Mouse (Mus musculus): Measurements from ENCODE around the gene Ntn1.

Ntn1 gene

DNA sequence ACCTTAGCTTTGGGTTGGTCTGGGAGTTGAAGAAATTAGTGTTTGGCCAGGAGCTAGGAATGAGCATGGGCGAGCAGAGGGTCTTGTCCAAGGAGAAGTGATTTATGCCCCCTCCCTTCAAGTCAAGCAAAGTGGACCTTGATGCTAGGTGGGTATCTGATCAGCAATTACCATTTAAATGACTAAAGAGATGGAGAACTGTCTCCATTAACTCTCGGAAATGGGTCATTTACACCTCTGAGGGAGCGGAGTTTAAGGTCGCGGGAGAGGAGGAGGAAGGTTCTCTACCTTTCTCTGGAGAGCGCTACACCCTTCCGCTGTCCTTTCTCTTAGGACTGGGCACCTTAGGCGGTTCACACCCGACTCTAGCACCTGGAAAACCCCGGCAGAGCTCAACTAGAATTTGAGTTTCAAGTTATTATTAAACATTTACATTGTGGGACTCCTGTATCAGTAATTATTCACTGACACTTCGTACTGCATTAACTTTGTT, at the start of gene Ntn1:
Gene Ntn1 (minus strand): TSS at position 97 of the 493 bp plus-strand sequence.
- DNase-seq (ENCODE audit: low spot score) = no peak

DNA sequence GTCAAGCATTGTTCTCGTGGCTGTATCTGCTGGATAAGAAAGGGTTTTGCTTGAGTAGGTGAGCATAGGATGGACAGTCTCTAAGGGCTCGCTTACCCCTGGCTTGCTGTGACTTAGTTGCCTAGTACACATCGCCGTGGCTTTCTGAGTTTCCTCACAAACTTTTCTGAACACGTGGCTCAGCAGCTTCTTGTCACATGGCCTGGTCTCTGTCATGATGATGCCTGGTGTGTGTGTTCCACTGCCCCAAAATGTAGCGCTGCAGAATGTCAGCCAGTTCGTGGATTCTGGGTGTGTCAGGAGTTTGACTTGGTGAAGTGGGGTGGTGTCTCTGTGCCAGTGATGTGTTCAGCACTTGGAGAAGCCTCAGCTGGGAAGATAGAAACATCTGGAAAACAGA, 47.7 kb upstream of the Ntn1 start:
- DNase-seq (ENCODE audit: low spot score) = no peak

DNA sequence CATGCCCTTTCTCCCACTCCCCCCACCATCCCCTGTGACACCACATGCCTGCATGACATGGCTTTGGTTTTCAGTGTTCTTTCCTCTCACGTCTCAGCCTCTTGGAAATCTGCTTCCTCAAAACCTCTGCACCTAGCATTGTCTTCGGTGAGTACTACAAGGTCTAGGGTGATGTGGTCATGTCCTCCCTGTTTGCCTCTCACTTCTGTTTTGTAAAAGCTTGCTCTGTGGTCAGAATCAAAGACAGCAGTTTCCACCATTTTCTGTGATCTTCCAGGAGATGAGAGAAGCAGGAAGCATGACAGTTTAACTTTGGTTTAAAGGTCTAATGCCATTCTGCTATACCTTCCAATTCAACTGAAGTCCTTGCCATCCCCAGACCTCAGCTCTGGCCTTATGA, 46.6 kb upstream of the Ntn1 start:
- no peak for DNase-seq (ENCODE audit: low spot score)

DNA sequence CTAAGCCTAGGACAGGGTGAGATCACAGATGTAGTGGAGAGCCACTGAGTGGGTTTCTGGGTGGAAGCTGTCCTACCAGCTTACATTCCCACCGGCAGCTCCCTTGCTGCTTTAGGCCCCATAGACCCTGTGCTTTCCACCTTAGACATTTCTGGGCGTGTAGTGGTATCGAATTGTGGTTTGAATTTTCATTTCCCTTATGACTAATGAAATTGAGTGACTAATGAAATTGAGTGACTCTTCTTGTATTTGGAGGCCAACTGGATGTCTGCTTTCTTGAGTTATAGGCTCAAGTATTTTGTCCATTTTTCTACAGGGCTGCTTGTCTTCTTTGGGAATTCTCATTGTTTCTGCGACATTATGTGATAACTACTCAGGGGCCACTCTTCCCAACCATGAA, 45.9 kb upstream of the Ntn1 start:
- DNase-seq (ENCODE audit: low spot score) = no peak

DNA sequence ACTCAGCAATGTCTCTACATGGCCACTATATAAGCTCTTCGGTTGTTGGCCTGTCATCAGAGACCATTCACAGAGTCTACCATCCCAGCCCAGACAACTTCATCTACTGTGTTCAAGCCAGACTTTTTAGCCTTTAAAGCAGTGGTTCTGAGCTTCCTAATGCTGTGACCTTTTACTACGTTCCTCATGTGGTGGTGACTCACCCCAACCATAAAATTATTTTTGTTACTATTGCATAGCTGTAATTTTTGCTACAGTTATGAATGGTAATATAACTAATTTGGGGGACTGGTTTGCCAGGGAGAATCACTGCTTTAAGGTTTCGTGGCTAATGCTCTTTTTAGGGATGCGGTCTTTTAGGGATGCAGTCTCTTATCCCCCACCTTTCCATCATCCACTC, 45.3 kb upstream of the Ntn1 start:
- DNase-seq (ENCODE audit: low spot score) = no peak

DNA sequence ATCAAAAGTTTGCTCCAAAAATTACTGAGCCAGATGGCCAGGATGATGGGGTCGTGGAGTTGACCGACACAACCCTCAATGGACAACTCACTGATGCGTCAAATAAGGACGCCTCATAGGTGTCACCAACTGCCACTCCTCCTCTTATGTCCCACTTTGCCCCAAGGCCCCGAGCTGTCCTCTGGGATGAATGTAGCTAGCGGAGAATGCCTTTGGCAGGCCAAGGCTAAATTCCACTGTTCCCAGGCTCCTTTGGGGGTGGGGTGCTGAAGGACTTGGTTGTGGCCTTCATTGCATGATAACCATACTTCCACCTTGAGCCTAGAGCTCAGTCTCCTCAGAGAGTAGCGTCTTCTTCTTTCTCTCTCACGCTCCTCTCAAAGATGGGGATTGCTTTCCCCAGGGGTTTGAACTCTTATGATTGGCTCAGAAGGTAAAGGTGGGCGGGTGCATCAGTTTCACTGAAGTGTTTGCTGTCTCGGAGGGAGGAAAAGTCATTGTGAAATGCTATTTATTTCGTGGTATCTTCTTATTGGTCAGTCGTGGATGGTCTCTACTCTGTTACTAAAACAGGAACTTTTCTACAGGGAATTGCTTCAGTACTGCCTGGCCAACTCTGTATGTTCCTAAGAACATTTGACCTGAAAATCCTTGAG, 42.5 kb upstream of the Ntn1 start:
- no peak for DNase-seq (ENCODE audit: low spot score)

DNA sequence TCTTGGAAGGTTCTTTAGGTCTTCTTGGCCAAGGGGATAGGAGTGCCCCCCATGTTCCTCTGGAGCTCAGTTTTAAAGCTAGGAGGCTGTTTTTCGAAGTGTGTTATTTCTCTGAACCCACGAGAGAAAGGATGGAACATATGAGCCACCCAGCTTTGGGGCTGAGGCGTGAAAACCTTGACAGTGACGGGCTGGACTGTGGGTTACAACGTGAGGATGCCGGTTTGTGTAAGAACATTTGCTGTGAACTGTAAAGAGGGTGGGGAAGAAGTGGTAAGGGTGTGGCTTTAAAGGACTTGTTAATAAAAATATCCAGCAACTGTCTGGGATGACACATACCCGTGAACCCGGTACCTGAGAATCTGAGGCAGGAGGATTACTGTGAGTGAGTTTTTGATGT, 41.7 kb upstream of the Ntn1 start:
- no peak for DNase-seq (ENCODE audit: low spot score)

DNA sequence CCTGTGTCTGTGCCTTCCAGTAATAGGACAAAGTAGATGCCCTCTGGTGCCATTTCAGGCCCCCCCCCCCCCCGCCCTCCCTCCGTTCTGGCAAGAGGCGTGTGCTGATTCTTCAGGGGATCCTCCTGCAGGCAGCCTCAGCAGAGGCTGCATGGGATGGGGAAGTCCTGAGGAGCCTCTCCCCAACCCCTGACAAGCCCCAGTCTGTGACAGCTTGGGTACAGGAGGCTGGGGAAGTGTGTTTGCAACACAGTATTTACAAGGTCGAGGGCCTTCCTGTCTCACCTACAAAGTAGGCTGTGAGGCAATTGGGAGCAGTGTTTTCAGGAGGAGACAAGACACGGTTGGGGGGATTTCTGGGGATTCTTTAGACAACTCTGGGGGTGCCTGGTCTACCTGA, 40.3 kb upstream of the Ntn1 start:
- DNase-seq (ENCODE audit: low spot score) = no peak

DNA sequence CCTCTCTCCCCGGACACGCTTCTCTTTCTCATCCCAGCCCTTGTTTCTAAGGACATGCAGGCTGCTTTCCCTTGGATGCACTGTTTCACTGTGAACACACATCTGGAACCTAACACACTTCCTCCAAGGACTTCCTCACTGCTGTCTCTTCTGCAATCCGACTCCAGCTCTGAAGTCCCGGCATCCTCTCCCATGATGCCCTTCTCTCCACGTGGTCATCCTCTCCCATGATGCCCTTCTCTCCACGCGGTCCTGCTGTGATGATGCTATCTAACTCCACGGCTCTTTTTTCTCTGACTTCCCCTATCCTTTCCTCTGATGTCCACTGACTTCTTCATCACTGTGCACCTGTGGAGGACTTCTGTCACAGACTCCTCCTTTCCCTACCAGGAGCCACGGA, 39.5 kb upstream of the Ntn1 start:
- DNase-seq (ENCODE audit: low spot score) = no peak

DNA sequence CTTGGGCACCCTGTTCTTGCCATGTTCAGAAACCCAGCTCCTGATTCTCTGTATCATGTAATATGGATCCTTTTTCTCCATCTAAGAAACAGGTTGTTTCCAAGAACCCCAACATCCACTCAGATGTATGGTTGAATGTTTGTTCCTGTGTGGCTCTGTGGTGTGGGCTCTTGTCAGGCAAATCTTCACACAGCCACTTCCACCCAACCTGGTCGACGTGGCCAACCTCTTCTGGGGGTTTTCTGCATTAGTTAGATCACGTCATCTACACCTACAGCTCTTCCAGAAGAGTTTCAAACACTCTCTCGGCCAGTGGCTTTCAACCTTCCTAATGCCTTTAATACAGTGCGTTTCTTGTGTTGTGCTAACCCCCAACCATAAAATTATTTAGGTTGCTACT, 35.8 kb upstream of the Ntn1 start:
- DNase-seq (ENCODE audit: low spot score) = no peak

DNA sequence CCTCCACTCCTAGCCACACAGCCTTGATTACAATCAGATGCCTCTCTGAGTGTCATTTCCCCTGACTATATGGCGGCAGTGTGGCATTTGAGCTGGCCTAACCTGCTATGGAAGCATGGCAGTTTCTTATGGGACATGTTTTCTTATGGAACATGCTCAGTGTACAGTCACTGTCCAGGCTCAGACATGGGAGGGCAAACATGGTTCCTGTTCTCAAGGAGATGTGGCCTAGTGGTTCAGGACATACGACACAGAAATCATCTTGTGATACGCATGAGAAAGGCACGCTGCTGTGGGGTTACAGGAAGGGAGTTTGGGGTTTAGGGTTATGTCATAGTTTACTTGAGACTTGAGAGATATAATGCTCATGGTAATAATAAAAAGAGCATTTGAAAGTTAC, 35.0 kb upstream of the Ntn1 start:
- DNase-seq (ENCODE audit: low spot score) = no peak

DNA sequence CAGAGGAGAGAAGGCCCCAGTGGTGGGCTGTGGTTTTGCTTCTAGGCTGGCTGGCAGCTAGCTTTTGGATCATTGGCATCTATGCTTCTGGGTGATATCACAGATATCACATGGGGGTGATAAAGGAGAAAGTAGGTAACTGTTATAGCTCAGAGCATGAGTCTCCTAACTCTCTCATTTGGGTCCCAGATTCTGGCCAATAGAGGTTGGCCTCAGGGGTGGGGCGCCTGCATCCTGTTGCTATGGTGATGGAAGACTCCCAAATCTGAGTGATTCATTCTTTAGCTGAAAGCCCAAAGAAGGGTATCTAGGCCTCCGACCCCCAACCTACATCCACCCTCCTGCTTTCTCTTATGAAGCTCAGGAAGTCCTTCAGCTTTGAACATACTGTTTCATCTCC, 34.1 kb upstream of the Ntn1 start:
- DNase-seq (ENCODE audit: low spot score) = no peak

DNA sequence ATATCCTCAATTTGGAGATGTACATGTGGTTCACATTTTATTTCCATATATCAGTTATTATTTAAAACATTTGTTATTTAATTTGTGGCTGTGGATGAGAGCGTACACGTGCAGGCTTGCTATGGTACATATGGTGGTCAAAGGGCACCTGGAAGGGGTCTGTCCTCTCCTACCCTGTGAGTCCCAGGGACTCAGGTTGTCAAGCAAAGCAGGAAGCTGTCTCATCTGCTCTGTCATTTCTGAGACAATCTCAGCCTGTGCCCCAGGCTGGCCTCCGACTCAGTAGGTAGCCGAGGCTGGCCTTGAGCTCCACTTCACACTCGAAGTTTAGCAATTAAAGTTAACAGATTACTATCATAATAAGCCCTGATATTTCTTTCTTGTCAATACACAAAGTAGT, 32.9 kb upstream of the Ntn1 start:
- DNase-seq (ENCODE audit: low spot score) = no peak

DNA sequence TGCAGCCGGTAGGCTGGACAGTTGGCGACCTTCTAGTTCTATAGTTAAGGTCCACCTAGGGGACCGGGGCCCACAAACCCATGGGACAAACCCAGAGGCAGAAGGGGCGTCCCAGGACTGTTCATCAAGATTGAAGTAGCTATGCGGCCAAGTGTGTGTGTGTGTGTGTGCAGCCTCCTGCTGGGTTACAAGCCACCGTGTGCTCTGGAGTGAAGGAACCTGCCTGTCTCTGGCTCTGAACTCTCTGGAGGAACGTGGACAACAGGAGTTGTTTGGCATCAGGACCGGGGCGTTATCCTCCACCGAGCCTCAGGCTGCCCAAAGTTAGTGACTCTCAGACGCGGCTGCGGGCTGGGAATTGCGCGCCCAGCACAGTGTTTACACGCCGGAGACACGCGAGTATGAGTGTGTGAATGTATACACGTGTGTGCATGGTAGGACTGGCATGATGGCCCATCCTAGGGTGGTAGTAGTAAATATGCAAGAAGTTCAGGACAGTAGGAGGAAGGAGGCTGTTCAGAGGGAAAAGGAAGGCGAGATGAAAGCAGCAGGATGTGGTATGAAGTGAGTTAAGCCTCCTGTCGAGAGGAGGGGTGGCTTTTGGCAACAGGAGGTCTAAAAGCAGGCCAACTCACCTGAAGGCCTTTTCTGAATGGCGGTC, 31.9 kb upstream of the Ntn1 start:
- no peak for DNase-seq (ENCODE audit: low spot score)

DNA sequence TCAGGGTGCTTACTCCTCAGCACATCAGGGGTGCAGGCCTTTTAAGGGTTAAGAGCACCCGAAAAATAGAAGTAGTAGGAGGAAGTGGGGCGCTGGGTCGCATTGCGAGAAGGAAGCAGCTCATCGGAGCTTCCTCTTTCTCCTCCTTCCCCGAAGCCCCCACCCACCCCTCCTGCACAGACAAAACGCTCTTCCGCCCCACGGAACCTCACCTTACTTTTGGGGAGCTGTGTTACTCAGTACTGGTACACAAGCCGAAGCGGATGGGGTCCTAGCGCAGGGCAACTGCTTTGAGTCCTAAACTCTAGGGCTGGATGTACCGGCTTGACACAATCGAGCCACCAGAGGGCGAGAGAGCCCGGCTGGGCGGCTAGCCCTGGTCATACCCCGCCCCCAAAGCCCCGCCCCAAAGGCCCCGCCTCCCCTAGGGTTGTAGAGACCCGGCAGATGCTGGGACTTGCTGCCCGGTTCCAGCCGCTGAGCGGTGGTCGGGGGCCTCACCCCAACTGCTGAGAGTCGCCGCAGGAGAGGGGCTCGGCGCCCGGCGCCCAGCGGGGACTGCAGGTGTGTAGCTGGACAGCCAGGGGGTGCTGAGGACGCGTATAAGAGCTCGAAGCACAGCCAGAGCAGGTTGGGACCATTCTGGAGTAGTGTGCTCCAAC, 31.2 kb upstream of the Ntn1 start, which contains the start of gene Pik3r5:
Gene Pik3r5 (plus strand): TSS at position 423 of the 662 bp plus-strand sequence.
- no peak for DNase-seq (ENCODE audit: low spot score)

DNA sequence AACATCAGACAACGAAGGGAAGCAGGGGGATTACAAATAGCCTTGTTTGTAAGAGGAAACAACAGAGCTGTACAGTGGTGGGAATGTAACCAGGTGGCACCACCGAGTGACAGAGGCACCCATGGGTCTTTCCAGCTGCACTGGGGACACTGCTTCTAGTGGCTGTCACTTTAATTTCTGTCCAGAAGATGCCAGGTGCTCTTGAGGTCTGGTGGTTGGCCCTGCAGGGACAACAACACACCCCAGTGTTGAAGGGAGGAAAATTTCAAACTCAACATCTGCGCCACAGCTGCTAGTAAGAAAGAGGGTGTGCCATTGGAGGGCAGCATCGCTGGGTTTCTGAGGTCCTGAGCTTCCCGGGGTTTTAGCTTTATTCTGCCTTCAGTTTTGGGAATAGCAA, 30.0 kb upstream of the Ntn1 start:
- DNase-seq (ENCODE audit: low spot score) = no peak

DNA sequence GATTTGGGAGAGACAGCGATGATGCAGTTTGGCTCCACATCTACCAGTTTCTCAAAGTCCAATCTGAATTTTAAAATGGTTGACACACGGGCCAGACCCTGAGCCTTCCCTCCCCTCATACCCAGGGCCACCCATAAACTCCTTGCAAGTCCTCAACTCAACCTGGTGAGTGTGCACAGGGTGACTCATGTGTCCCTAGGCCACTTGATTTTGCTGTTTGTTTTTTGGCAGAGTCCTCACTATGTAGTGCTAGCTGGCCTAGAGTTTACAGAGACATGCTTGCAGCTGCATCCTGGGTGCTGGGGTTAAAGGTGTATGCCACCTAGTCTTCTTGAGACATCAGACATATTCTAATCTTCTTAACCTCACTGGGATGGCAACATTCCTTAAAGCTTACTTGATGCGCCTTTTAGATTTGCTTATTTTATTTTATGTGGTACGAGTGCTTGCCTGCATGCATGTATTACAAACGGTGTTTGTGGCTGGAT, 26.5 kb upstream of the Ntn1 start:
- DNase-seq (ENCODE audit: low spot score) = no peak

DNA sequence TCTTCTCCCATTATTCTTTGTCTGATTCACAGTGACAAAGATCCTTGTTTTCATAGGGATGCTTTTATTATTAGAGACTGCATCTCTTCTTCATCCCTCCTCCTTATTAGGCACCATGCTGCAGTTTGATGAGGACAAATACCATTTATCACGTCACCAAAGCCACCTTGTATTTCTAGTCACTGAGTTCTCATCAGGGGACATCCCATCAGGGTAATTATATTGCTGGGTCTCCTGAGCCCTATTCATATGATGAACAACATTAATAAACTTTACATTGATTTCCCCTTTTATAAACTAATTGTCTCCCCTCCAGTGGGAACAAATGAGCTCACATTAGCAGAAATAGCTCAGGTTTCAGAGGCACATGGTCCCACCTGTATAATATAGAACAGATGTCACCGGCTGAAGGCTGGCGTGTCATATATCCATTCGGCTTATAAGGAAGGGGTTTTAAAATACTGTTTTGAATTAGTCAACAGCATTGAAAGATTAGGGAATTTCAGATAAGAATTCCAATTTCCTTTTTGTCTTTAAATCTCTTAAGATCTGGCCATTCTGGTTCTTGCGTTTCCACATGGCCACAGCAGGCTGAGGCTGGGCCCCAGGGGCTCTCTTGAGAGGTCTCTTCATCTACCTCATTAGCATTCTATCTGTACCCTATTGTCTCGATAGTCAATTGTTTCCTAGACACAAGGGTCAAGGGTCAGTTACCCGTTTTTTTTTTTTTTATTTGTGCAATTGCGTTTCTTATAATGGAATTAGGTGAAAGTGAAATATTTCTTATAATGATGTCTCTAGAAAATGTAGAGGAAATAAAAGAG, 25.1 kb upstream of the Ntn1 start:
- DNase-seq (ENCODE audit: low spot score) = no peak

DNA sequence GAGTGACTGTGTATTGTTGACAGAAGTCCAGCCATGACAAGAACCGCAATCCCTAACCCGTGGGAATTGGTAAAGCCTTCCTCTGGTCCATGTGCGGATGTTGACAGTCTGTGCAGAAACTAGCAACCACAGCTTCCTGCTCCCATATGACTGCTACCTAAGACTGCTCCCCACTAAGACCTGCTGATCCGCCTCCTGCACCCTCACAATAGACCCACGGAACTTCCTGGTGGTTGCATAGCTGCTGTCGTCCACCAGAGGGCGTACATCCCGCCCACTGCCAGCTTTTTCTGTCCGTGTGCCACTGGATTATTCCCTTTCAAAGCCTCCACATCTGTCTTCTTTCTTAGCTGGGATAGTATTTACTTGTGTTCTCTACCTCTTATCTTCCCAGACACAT, 17.2 kb upstream of the Ntn1 start:
- DNase-seq (ENCODE audit: low spot score) = no peak

DNA sequence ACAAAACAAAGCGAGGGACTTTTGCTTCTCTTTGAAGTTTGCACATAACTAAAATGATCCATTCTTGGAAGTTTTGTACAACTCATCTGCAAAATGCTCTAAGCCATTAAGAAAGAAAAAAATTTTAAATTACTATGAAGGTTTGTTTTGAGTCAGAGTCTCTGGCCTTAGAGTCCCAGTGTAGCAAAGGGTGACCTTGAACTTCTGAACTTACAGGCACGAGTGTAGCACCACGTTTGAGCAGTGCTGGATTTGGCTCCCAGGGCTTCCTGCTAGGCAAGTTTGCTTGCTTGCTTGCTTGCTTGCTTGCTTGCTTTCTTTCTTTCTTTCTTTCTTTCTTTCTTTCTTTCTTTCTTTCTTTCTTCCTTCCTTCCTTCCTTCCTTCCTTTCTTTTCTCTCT, 16.4 kb upstream of the Ntn1 start:
- DNase-seq (ENCODE audit: low spot score) = no peak

DNA sequence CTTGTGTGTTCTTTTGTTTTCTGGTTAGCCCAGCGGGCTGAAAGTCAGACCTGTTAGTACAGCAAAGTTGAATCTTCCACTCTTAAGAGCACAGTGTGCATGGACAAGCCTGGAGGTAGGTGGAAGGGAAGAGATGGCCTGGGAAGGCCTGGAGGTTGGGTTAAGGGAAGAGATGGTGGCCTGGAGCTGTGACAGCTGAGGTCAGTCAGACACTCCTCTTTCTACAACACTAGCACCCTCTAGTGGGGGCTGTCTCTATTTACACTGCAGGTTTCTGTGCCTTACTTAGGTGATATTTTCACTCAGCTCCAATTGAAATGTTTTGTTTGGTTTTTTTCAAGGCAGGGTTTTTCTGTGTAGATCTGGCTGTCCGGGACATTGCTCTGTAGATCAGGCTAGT, 7.5 kb upstream of the Ntn1 start:
- DNase-seq (ENCODE audit: low spot score) = peak; percentile 69

DNA sequence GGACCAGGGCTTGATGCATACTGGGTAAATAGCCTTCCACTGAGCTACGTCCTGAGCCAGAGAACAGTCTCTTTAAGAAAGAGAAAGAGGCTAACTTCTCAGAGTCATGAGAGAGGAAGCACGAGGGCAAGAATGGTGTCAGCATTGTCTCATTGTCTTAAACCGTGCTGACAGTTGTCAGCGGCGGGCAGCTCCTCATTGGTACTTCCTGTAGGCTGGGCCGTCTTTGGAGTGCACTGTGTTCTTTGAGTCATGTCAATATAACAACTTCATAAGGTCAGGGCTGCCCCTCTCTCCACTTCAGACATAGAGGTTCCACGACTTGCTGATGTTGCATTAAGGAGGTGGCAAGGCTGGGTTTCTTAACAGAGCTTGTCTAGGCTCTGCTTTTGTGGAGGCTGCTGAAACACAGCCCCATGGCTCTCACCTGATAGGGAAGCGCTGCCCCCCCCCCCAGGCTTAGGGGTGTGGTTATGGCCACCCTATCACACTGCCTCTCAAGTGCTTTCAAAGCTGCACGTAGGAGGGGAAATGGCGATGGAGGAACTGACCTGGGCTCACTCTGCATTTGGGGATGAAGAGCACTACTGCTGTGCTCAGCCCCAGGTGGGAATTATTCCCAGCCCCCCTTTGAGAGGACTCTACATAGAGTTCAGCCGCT, 6.8 kb upstream of the Ntn1 start:
- no peak for DNase-seq (ENCODE audit: low spot score)
